Mouse (Mus musculus): ENCODE measurements around the gene Ly6g5b.

- TF ChIP-seq CTCF (IDR thresholded peaks at IDR 0.05; ENCODE audit: low read depth) (no peak), EP300 (optimal IDR thresholded peaks at IDR 0.05) (no peak)
Measured at GRCm38 (mm10) chr17:35133517-35133916, 18.3 kb upstream of the Ly6g5b start.

All from stomach, postnatal 0 days (tissue).